Mouse (Mus musculus): Measurements from ENCODE around the gene Tesk1.

DNA sequence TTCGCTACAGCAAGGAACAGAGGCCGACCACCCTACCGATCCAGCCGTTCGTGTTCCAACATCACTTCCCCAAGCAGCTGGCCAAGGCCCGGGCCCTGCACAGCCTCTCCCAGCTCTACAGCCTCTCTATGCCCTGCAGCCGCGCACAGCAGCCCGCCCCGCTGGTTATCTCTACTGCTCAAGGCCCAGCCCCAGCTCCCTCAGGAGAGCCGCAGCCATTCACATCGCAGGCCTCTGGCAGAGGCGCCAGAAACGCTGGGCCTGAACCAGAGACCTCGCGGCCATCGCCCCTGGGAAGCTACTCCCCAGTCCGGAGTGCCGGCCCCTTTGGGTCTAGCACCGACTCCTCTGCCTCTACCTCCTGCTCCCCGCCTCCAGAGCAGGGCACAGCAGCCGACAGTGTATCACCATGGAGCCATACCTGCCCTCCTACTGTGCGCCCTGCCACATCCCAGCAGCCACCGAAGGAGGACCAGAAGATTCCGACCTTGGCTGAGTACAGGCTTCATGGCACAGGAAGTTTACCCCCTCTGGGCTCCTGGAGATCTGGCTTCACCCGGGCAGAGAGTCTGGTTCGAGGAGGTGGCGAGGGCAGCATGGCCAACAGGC, 20.0 kb upstream of the Tesk1 start:
- TF ChIP-seq MAFK (IDR thresholded peaks at IDR 0.05; ENCODE audit: insufficient replicate concordance, low read length), result no peak
- TF ChIP-seq CTCF (conservative IDR thresholded peaks at IDR 0.05 in 1 of 2, IDR thresholded peaks at IDR 0.05 in 1 of 2; ENCODE audit: low read depth in 2 of 2, low read length in 2 of 2), result no peak
- TF ChIP-seq ETS1 (conservative IDR thresholded peaks at IDR 0.05; ENCODE audit: low read depth, low read length), result no peak
- no peak for TF ChIP-seq EP300 (IDR thresholded peaks at IDR 0.05; ENCODE audit: low read length)
- TF ChIP-seq UBTF (IDR thresholded peaks at IDR 0.05; ENCODE audit: low read depth, low read length), result no peak
- no peak for TF ChIP-seq JUN (IDR thresholded peaks at IDR 0.05; ENCODE audit: insufficient read depth, low read depth, low read length)
- no peak for TF ChIP-seq KAT2A (IDR thresholded peaks at IDR 0.05; ENCODE audit: insufficient replicate concordance, low read length)
- no peak for TF ChIP-seq BHLHE40 (IDR thresholded peaks at IDR 0.05; ENCODE audit: low read depth, low read length)
- TF ChIP-seq MXI1 (IDR thresholded peaks at IDR 0.05; ENCODE audit: low read depth, low read length), result no peak
- no peak for TF ChIP-seq MAZ (IDR thresholded peaks at IDR 0.05; ENCODE audit: low read depth, low read length)
- TF ChIP-seq E2F4 (IDR thresholded peaks at IDR 0.05; ENCODE audit: insufficient replicate concordance, low read depth, low read length), result no peak
- TF ChIP-seq POLR2A (IDR thresholded peaks at IDR 0.05; ENCODE audit: low read depth, low read length), result no peak
